Mouse (Mus musculus) lung, postnatal 25 days (tissue): ENCODE measurements around the gene Cd3eap.
A peak's percentile ranks its signal among the peaks of the same experiment; 100 is the strongest.

Experiments used
- DNase-seq: peaks from one replicate; pipeline ENCODE4 v3.0.0; 2022; ENCODE audit warnings: low spot score

Cd3eap gene

DNA sequence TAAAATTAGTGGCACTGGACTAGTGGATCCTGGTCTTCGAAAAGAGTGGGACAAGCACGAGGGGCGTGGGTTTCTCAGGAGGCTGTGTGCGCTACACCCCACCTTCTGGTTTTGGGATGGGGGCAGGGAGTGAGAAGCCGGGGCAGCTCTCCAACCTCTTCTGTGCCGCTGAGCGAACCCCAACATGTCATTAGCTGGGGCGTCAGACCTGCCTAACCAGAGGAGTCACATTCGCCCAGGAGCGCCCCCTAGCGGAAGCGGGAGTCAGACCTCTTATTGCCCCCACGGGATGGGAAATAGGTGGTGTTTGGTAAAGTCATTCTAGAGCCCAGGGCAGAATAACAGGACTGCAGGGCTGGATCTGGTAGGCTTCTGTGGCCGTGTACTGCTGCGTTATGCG, 2.4 kb upstream of the Cd3eap start:
- peak; percentile 82 for DNase-seq

DNA sequence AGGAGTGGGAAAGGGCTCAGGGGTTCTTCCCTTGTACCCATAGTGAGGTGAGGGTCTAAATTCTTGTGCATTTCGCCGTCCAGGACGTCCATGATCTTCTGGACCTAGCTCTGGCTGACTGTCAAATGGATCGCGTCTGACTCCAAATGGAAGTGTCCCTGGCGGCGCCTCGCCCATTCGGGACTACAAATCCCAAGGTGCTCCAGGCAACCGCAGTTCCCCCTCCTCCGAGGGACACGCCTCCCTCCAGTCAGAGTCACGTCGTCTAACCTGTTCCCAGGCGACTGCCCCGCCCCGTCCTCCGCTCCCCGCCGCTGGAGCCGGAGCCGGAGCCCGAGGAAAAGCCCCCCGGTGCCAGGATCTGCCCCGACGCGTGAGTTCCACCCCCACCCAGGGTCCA, 1.7 kb upstream of the Cd3eap start:
- peak; percentile 96 for DNase-seq

DNA sequence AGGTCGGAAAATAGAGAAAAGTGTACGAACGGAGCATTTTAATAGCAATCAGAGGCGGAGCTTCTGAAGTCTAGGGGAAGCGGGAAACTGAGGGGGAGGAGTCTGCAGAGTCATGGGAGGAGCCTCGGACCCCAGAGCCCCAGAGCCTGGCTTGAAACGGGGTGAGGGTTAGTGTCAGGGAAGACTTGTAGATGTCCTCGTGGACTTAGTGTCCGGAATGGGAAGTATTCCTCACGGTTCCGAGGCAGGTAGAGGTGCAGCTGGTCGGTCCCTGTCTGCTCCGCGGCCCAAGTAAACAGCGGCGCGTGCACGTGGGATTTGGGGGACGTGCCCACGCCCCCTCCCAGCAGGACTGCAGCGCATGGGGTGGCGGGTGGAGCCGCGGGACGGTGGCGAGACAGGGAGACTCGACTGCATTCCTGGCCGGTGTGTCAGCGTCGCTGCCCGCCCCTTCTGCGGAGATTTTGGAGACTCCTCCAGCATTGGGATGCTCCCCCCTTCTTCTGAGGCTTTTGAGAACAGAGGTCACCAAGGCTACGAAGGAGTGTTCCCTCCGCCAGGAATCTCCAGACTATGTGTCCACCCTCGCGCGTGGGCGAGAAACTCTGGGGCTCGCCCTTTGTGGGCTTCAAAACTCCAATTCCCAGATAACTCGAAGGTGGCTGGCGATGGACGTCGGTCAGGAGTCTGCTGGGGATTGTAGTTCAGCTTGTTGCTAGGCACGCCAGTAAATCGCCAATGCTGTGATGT, 784 bp upstream of the Cd3eap start:
- peak; percentile 79 for DNase-seq

DNA sequence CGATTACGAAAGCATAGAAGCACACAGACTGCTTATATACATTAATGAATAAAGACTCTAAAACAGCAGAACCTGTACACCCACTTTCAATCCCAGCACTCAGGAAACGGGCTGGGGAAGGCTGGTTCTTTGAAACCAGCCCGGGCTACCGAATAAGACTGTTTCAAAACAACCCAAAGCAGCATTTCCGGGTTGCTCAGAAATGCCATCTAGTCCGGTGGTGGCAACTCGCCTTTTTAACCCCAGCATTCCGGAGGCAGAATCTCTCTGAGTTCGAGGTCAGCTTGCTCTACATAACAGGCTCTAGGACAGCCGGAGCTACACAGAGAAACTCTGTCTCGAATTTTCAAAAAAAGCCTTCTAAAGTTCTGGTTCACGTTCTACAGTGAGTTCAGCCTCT, 649 bp downstream of the Cd3eap start:
- DNase-seq, result no peak

DNA sequence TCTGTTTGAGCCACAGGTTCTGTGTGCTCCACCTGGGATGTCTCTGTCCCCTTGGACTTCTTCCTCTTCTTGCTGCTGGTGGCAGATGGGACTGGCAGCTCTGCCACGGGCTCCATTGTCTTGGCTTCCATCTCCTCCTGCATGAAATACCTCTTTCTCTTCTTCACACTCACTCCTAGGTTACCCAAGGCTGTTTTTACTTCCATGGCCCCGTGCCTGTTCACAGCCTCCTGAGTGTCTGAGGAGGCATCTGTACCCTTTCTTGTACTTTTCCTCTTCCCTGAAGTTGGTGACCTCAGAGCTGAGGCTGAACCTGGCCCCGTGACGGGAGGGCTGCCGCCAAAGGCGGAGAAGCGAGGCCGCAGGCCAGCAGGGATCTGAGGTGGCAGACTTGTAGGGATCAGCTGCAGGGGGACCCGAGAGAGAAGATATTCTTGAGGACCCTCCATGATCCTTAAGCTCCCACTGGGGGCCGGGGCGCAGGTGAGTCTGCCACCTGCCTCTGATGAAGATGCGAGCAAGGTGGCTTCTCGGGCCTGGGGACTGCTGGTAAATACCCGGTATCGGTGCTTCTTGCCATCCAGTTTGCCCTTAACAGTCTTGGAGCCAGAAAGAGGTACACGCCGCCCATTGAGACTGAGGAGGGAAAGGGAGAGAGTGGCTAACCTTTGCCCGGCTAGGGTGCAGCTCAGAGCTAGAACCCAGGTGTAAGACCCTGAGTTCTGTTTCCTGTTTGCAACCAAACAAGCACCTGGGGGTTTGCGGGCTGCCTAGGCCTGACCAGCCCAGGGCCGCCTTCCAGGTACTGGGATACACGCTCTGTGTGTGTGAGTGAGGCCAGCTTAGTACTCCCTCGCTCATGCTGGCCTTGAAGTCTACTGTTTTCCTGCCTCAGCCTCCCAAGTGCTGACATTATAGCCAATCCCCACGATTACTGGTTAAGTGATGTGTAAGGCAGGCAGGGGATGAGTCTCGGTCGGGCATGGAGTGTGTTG, 1.6 kb downstream of the Cd3eap start:
- DNase-seq, result no peak

DNA sequence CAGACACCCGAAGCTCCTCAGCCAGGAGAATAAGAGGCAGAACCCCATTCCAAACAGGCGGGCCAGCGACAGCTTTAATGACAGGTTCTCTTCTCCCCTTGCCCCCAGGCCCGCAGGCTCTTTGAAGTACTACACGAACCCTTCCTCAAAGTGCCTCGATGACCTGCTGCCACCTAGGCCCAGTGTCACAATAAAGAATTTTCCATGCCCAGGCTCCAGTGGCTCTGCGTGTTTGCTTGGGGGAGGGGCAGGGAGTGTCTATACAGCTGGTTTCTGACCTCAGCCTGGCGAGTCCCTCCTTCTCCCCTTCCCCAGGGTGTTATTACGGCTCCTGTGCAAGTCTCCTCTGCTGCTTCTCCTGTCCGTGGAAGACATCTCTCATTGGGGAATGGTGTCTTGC, 3.0 kb downstream of the Cd3eap start:
- DNase-seq, result no peak

DNA sequence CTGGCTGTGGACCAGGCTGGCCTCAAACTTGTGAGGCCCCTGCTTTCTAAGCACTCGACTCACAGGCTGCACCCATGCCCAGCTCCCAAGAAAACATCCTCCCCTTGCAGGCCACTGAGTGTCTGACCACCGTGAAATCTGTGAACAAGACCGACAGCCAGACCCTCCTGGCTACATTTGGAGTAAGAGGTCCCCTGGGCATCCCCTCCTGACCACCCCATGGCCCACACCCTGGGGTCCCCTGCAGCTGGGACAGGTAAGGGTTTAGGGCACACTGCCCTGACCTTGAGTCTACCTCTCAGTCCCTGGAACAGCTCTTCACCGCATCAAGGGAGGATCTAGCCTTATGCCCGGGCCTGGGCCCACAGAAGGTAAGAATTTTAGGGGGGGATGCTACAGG, 4.3 kb downstream of the Cd3eap start:
- no peak for DNase-seq

DNA sequence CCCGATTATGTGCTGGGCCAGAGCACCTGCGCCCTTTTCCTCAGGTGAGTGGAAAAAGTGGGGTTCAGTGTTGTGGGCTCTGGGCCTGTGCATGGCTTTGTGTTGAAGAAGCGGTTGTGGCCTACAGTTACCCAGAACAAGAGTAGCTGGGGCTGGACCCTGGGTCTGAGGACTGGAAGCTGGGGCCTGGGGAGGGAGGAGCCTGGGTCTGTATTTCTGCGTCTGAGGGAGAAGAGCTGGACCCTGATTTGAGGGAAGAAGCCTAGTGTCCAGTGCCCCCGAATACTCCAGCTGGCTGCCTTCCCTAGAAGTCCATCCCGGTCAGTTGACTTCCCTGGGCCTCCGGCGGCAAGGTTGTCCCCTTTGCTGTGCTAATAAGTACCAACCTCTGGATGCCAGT, 9.1 kb downstream of the Cd3eap start:
- DNase-seq, result no peak

DNA sequence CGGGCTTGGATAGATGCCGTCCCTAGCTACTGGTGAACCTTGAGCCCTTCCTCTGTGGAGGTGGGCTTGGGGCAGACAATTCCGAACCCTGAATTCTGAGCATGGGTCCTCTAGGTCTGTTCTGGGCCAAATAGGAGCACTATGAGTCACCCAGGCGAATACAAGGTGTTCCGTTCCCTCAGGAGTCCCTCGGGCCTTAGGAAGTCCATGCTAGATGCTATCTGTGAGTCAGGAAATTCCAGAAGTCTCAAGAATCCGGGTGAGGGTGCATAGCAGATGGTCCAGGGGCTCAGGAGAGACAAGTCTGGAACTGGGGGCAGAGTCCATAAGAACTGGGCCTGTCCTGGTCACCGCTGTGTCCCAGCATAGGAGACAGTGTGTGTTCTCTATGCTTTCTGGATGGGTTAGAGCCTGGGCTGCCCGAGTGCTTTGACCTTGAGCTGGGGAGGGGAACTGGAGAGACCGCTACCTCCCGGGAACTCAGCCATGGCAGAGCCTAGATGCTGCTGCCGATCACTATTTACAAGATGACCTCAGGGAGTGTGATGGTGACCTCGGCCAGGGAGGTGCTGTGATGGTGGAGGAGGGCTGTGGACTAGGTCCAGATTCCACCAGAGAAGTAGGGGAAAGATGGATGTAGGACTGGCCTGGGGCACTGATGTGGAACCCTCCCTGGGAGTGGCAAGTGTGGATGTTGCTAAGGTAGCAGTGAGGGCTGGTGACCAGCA, 9.9 kb downstream of the Cd3eap start:
- DNase-seq, result no peak

DNA sequence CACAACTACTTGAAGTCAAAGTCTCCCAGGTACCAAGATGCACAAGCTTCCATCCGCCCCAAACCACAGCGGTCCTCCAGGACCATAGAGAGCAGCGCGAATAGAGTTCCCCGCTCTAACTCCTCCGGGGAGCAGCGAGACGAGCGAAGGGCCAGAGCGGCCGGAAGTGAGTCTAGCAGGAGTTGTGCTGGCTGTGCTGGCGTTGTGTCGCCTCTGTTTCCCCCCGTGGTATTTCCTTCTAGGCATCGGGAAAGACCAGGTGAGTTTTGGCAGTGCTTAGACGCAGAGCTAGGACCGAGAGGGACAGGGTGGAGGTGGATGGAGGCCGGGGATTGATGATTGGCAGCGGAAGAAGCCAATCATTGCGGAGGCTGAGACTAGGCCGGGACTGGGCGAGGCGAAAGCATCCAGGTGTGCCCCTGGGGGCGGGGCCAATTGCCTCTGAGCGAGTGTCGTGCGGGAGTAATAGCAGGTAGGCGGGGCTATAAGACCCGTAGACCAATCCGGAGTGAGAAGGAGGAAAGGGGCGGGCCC, 14.3 kb downstream of the Cd3eap start:
- peak; percentile 97 for DNase-seq

DNA sequence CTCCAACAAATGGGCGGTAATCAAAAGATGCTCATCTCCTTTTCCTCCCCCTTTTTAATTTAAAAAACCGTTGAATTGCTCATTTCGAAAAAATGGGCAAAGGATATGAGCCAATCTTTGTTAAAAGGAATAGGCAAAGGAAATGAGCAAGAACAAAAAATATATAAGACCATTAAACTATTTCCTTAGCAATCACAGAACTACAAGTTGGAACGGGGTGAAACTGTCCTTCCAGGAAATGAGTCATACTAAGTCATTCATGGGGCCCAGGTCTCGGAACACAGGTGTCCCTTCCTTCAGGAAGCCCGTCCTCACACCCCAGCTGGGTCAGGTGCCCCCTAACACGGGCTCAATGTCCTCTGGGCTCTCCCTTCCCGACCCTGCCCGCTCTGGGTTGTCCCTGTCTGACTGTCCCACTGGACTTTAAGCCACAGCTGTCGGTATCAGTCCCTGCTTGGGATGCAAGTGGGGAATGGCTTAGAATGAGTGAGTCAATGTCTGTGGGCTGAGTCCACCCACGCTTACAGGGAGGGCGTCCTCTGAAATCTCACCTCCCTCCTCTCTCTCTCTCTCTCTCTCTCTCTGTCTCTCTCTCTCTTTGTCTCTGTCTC, 14.9 kb downstream of the Cd3eap start, which contains the start of gene Ercc1:
TSS of gene Ercc1 (plus strand) at position 542 of the 611 bp plus-strand sequence.
- DNase-seq, result no peak

DNA sequence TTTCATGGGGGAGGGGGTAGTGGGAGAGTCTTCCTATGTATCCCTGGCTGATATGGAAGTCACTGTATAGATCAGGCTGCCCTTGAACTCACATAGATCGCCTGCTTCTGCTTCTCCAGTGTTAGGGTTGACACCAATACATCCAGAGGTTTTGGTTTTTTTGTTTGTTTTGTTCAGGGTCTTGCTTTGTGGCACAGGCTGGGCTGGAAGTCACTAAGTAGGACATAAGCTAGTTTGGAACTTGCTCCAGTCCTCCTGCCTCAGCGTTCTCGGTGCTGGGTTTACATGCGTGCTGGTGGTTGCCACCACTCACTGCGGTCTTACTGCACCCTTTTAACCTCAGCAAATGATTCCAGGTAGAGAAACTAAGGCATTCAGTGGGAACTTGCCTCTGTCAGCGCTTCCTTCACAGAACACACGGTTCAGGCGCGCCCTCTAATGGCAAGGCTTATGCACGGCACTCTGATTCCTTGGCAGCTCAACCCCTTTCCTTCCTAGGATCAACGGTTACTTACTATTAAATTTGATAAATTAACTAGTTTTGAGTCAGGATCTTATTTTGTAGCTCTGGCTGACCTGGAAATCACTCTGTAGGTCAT, 16.0 kb downstream of the Cd3eap start:
- peak; percentile 75 for DNase-seq

DNA sequence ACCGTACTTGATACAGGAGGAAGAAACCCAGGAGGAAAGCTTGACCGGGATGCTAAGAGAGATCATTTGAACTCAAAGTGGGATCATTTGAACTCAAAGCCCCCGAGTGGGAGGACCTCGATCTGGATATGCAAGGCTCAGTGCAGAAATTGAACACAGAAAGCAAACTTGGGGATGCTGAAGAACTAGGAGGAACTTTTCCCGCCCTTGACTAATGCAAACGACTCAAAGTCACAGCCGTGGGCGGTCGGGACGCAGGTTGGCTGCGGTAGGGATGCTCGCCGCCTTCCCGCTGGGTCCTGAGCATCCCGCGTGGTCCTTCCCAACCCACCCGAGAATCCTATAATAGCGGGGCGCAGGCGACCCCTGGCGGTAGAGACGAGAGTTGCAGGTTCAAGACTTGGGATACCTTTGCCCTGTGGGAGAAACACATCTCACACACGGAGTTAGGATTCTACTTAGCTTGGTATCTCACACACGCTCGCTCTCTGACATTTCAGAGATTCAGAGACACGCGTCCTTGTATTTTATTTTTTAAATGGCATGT, 16.7 kb downstream of the Cd3eap start:
- DNase-seq, result peak; percentile 84

DNA sequence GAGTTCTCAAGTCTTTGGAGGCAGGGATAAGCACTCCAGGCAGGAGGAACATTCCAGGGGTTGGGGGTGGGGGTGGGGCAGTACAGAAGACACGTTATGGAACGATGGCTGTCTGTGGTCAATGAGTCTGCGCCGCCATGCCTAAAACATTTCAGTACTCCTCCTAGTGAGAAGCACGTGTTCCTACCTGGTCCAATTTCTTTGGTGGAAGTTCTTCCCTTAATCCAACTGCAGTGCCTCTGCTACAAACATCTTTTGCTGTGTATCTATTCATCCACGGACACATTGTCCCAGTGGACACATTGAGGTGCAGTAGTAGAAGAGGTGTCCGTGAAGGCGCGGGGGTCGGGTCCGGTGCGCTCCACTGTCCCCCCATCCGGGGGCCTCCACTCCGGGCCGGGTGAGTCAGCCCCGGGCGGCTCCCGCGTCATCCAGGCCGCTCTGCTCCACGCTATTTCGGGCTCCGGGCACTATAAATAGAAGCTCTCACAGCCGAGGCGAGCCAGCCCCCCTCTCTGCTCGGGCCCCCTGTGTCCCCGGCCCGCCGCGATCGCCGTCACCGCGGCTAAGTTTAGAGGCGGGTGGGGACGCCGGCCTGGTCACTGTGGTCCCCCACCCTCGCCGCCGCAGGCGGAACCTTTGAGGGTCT, 17.4 kb downstream of the Cd3eap start:
- DNase-seq, result no peak

DNA sequence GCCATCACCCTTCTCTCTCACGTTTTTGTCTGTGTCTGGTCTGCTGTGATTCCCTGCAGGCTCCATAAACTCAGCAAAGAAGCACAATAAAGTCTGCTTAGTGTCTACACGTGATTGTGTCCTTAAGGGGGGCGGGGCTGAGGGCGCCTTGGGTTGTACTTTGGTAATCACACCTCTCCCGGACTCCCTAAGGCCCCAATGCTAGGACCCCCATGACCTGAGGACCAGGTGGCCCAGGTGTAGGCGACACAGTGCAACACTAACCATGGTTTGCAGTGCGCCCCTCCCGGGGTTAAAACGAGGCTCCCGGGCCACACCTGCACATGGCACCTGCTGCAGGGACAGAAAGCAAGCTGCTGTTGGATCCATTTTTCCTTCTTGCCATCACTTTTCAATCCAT, 18.0 kb downstream of the Cd3eap start:
- DNase-seq, result no peak

DNA sequence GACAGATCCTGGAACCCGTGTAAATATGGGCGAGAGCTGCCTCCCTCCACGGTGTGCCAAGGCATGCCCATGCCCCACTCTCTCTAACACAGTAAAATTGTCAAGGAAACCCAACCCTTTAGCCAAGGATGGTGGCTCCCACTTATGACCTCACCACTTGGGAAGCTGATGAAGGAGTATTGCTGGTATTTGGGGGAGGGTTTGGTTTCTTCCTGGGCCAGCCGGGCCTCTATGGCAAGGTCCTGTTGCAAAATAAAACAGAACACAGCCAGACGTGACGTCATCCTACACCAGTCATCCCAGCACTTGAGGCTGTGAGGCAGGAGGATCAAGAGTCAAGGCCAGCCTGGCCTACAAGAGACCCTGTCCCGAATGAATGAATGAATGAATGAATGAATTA, 20.7 kb downstream of the Cd3eap start:
- DNase-seq, result no peak

DNA sequence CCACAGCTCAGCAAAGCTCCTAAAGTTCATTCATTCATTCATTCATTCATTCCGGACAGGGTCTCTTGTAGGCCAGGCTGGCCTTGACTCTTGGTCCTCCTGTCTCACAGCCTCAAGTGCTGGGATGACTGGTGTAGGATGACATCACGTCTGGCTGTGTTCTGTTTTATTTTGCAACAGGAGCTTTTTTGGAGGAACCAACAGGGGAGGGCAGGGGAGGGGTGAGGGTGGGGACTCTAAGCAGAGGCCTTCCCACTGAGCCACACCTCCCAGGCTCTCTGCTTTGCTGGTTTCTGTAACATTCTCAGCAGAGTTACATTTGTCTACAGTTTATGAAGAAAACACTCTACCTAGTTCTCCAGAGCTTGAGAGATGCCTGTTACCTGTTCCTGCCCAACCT, 21.2 kb downstream of the Cd3eap start:
- DNase-seq, result no peak

DNA sequence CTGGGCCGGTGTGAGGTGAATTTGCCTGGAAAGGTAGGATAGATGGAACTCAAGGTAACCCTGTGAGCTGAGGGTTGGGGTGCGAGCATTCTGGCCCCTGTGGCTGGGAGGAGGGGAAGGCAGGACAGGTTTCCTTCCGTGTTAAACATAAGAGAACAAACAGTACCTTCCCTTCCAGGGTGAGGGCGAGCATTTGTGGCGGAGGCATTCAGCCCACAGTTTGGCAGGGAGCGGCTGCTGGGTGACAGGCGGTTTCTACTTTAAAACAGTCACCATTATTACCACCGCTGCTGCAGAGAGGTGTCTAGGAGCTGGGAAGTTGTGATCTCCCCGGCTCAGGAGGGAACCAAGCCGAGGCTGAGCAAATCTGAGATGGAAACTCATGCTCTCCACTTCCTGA, 22.2 kb downstream of the Cd3eap start:
- no peak for DNase-seq

DNA sequence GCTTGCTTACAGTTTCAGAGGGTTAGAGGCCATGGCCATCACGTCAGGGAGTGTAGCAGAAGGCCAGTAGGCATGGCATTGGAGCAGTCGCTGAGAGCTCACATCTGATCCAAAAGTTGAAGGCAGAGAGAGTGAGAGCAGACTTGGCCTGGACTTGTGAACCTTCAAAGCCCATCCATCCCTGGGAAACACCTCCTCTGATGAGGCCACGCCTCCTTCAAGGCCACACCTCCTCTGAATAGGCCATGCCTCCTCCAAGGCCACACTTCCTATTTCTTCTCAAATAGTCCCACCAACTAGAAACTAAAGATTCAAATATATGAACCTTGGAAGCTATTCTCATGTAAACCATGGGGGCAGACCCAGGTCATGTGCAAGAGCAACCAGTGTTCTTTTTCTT, 23.7 kb downstream of the Cd3eap start:
- no peak for DNase-seq

DNA sequence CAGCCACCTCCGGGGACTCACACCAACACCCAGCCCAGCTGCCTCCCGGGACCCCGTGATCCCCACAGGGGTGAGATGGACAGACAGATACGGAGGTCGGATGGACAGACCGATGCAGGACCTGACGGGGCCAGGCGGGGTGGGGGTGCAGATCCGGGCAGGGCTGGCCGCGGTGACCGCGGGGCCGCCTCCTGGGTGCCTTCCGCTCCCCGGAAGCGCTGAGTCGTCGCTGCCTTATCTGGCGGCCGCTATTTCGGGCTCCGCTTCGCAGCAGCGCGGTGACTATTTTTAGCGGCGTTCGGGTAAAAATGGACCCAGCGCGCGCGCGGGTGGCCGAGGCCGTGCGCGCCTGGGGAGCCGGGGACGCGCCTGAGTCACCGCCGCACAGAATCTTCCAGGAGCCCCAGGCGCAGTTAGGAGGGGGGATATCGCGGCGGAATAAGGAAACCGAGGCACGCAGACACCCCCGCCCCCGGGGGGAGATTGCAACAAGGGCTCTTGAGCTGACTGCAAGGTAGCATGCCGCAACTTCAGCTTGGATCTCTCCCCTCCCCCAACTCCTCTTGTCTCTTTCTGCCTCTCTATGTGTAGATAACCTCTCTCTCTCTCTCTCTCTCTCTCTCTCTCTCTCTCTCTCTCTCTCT, 26.5 kb downstream of the Cd3eap start:
- peak; percentile 75 for DNase-seq
